Mouse (Mus musculus) stomach, postnatal 0 days (tissue): ENCODE measurements at regions not wholly inside any gene's neighbourhood (a gene's known extent, or its start where the extent isn't known, plus 50 kb on each side); places are given as distances from the start of the nearest gene placed in this dataset.
"Not testable (repeated sequence)": the region's sequence is repeated elsewhere in the genome, so short reads cannot be mapped to it uniquely, and the experiment has no call there.

Experiments used
- CTCF ChIP-seq: IDR thresholded peaks from 2 replicates; pipeline ENCODE4 v1.5.1; 2016; ENCODE audit warnings: antibody characterized with exemption, low read depth, mild to moderate bottlenecking, moderate library complexity
- EP300 ChIP-seq: optimal IDR thresholded peaks from 2 replicates; pipeline ENCODE3; 2016; ENCODE audit warnings: antibody characterized with exemption

DNA sequence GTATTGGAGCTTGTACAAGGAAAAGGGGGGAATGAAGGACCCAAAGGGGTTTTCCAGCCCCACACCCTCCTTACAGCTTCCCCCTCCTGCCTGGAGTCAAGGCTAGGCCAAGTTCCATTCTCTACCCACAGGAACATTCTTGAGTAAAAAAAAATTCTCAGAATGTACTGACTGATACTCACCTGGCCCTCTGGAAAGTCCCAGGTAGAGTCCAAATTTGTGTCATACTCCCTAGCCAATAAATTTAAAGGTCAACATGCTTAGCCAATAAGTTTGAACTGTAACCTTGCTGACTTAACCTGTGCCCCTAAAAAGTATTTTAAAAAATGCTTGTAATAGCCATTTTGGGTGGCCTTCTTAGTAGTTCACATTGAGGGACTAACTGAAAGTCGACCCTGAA lies 205.4 kb downstream of the Car8 start:
- TF ChIP-seq EP300, CTCF: not testable (repeated sequence)
